Mouse (Mus musculus) cerebellum, adult 8-10 months (tissue): ENCODE data around the gene Zfp219.
"Not testable (repeated sequence)": the region's sequence is repeated elsewhere in the genome, so short reads cannot be mapped to it uniquely, and the experiment has no call there.

ENCODE experiments used
- DNase-seq: peaks from one replicate; pipeline ENCODE4 v3.0.0; 2022

The Zfp219 gene

GRCm38 (mm10) chr14:52020486-52021137, at the start of gene Zfp219:
Gene Zfp219, minus strand, starts transcription at chr14:52020733.
- DNase-seq, result peak; percentile 69

GRCm38 (mm10) chr14:52066135-52066534, 45.6 kb upstream of the Zfp219 start:
- no peak for DNase-seq

GRCm38 (mm10) chr14:52061798-52062197, 41.3 kb upstream of the Zfp219 start:
- DNase-seq, result peak; percentile 53

- DNase-seq, result peak; percentile 98
Observed at GRCm38 (mm10) chr14:52060800-52061199, 40.3 kb upstream of the Zfp219 start.

GRCm38 (mm10) chr14:52059982-52060381, 39.4 kb upstream of the Zfp219 start:
- DNase-seq, result peak; percentile 70

DNA sequence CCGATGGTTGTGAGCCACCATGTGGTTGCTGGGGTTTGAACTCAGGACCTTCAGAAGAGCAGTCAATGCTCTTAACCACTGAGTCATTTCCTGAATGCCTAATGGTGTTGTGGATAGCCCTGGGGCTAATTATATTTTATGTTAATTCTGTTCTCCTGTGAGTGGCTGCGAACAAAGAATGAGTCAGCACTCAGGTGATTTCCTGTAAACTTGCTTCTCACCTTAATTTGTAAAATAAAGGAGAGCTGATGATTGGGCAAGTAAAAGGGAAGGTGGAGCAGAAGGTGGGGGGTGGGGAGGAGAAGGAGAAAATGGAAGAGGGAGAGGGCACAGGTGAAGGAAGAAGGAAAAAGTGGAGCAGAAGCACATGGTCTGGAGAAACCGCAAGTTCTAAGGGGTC, 32.2 kb upstream of the Zfp219 start:
- not testable (repeated sequence) for DNase-seq

GRCm38 (mm10) chr14:52045966-52046565, 25.5 kb upstream of the Zfp219 start:
- no peak for DNase-seq

DNA sequence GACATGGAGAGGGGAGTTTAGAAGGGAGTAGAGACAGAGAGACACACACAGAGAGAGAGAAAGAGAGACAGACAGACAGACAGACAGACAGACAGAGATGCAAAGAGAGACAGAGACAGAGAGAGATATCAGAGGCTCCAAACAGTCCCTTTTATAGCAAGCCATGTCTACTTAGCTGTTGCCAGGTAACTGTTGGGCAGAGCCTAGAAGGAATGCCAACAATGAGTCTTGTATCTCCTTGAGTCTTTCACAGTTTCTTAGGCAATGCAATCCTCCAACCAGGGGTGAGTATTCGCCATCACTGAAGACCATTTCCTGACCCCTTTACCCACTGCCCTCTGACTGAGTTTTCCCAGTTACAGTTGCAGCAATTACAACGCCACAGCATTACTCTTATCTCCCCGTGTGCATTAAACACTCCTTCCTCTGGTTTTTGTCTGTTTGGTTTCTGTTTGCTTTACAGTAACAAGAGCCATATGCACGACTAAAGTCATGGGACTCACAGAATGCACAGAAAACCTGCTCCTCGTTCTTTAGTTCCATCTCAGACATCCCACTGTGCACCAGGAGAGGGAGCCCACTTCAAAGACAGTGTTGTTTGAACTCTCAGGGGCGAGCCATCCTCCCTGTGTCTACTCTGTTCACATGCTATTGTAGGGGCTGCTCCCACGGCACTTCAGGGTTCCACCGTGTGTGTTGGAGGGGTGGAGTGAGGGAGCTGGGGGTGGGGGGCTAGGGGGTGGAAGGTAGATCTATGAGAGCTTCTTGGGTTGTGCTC, 24.6 kb upstream of the Zfp219 start:
- DNase-seq, result no peak

GRCm38 (mm10) chr14:52043446-52043845, 22.9 kb upstream of the Zfp219 start:
- DNase-seq, result no peak

GRCm38 (mm10) chr14:52042359-52042758, 21.8 kb upstream of the Zfp219 start, which contains the start of gene Olfr221:
Gene Olfr221, minus strand, starts transcription at chr14:52042459.
- not testable (repeated sequence) for DNase-seq

DNA sequence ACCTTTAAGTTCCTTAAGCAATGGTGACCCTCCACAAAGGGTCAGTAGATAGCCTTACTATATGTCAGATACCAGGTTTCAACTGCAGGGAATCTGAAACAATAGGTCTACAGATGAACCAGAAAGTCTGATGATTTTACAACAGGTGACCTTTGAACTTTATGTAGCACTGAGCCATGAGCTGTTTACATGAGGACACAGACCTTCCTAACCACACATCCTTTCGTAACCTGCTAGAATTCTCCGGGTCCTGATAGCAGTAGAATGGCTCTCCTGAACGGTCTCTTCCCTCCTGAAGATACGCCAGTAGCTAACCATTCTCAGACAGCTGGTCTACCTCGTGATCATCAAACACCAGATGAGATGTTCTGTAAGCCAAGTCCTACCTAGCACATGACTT, 18.8 kb upstream of the Zfp219 start:
- DNase-seq, result no peak

- no peak for DNase-seq
Observed at GRCm38 (mm10) chr14:52035926-52036325, 15.4 kb upstream of the Zfp219 start.

GRCm38 (mm10) chr14:52026342-52026741, 5.8 kb upstream of the Zfp219 start:
- DNase-seq, result no peak

DNA sequence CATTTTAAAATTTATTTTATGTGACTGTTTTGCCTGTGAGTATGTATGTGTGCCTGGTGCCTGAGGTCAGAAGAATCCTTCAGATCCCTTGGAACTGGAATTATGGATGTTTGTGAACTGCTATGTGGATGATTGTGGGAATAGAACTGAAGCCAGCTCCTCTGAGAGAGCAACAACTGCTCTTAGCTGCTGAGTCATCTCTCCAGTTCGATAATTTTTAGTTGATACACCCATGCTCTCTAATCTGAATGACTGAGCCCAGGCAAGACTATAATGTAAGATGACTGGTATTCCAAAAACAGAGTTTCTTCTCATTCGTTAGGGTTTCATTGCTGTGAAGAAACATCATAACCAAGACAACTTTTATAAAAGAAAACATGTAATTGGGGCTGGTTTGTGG, 3.6 kb upstream of the Zfp219 start:
- DNase-seq, result no peak

DNA sequence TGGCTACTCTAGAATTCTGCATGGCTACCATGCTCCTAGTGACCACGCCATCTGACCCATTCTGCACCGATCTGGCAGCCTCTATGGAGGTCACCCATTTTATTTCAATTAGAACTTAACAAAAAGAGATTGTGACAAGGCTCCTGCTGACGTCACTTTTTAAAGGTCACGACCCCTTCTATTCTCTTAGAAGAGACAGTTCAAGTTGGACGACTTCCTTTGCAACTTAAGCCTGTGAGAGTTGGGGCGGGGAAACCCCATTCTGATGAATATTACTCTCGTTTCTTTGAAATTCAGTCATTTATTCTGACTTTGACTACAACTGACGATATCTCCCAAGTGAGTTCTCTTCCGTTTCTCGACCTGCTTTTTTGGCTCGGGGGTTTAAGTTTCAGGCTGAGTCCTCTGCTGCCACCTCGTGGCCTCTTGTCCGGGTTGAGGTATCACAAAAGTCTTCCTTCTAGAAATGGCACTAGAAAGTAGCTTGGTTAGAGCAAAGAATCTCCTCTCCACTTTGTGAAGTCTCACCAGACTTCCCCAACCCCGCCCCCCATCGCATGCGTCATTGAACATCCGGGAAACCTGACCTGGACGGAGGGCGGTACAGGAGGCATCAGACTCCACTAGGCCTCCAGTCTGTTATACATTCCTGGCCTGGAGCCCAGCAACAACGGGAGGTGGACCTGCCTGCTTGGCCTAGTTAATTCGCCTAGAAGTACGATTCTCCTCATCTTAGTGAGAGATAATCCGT, 2.4 kb upstream of the Zfp219 start:
- peak; percentile 87 for DNase-seq

- no peak for DNase-seq
Observed at GRCm38 (mm10) chr14:52022244-52022708, 1.7 kb upstream of the Zfp219 start.

- no peak for DNase-seq
Observed at GRCm38 (mm10) chr14:52021568-52022212, 1.2 kb upstream of the Zfp219 start.

DNA sequence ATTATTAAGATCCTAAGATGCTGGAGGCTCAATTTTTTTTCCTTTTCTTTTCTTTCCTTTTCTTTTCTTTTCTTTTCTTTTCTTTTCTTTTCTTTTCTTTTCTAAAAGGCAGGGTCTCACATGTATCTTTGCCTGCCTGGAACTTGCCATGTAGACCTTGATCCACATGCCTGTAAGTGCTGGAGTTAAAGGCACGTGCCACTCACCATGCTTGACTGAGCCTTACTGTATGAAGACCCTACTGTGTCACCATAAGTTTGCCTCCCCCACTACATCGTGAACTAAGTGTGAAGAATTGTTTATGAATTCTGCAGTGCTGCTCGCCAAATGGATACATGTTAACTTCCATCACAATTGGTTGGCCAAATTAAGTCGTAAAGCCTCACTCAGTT, 601 bp upstream of the Zfp219 start:
- no peak for DNase-seq

GRCm38 (mm10) chr14:52019590-52020340, 768 bp downstream of the Zfp219 start:
- DNase-seq, result peak; percentile 98

- no peak for DNase-seq
Observed at GRCm38 (mm10) chr14:52019051-52019589, 1.4 kb downstream of the Zfp219 start.
